Mouse (Mus musculus) liver, postnatal 0 days (tissue): Measurements from ENCODE around the gene Gm10142. TPM values are rescaled to one million over a fixed set of nuclear protein-coding genes. Genes with fewer than 3 reads are reported as not detected.
"Not testable (repeated sequence)": the region's sequence is repeated elsewhere in the genome, so short reads cannot be mapped to it uniquely, and the experiment has no call there.

Experiments used
- ATAC-seq: fragments of 200-750 bp; cut with Nextera tagmentation; 2 replicates; pipeline ENCODE4 v1.8.0; 2017; ENCODE audit warnings: mild to moderate bottlenecking, moderate library complexity
- DNase-seq: peaks from one replicate; pipeline ENCODE4 v3.0.0-alpha.2; 2016
- H3K27ac ChIP-seq: fragments of 300-500 bp; sonication (generic); 2 replicates; pipeline ENCODE4 v1.5.1; 2014; ENCODE audit warnings: antibody characterized with exemption, moderate library complexity, mild to moderate bottlenecking, low read depth
- H3K27me3 ChIP-seq: fragments of 300-500 bp; sonication (generic); 2 replicates; pipeline ENCODE4 v1.6.1; 2014; ENCODE audit warnings: low read length, control low read depth, mixed read lengths; ENCODE audit not compliant: insufficient read depth
- H3K36me3 ChIP-seq: fragments of 300-500 bp; sonication (generic); replicated peaks from 2 replicates; pipeline ENCODE4 v1.6.1; 2014; ENCODE audit warnings: mild to moderate bottlenecking, control low read depth, low read length, moderate library complexity, mixed read lengths; ENCODE audit not compliant: insufficient read depth
- H3K4me1 ChIP-seq: fragments of 300-500 bp; sonication (generic); 2 replicates; pipeline ENCODE4 v1.6.1; 2014; ENCODE audit warnings: antibody characterized with exemption, mild to moderate bottlenecking, control low read depth; ENCODE audit not compliant: insufficient read depth
- H3K4me2 ChIP-seq: fragments of 300-500 bp; sonication (generic); 2 replicates; pipeline ENCODE4 v1.6.1; 2014; ENCODE audit warnings: low read depth, mild to moderate bottlenecking, low read length, moderate library complexity, mixed read lengths
- H3K4me3 ChIP-seq: fragments of 300-500 bp; sonication (generic); 2 replicates; pipeline ENCODE4 v1.5.1; 2014; ENCODE audit warnings: low read depth, low read length
- H3K9ac ChIP-seq: fragments of 300-500 bp; sonication (generic); replicated peaks from 2 replicates; pipeline ENCODE4 v1.6.1; 2014; ENCODE audit warnings: mild to moderate bottlenecking, moderate library complexity
- H3K9me3 ChIP-seq: fragments of 300-500 bp; sonication (generic); 2 replicates; pipeline ENCODE4 v1.6.1; 2016; ENCODE audit warnings: mild to moderate bottlenecking, control low read depth, low read length, mixed read lengths
- CTCF ChIP-seq: sonication (generic); IDR thresholded peaks from 2 replicates; pipeline ENCODE4 v1.5.1; 2016; ENCODE audit warnings: antibody characterized with exemption, low read depth
- EP300 ChIP-seq: IDR thresholded peaks from 2 replicates; pipeline ENCODE4 v1.6.1; 2016; ENCODE audit warnings: antibody characterized with exemption, low read depth, mild to moderate bottlenecking
- WGBS: fragments of 180-500 bp; shearing (Covaris S2); extraction: QIAGEN DNeasy Blood & Tissue Kit; methylation state at CpG from one replicate; pipeline ENCODE4 v1.1.7; 2014; ENCODE audit not compliant: insufficient replicate concordance; 5-methylcytosine and 5-hydroxymethylcytosine counted together
- polyA plus RNA-seq: library from polyadenylated mRNA; unstranded; fragments of >200 nt; fragmentation: Nextera tagmentation; extraction: Ambion mirVana; gene quantifications from 2 replicates; pipeline ENCODE4 v1.2.1, GENCODE M21; 2015

Gm10142 gene
- polyA plus RNA-seq, 1 experiment from 2014 or later, result not detected

- no peak for ATAC-seq
Observed at GRCm38 (mm10) chr10:77728280-77728679, 12.7 kb downstream of the Gm10142 start.

GRCm38 (mm10) chr10:77729241-77729640, 13.6 kb downstream of the Gm10142 start:
- peak; percentile 26 for DNase-seq
- H3K4me2 ChIP-seq, result no peak overlapping the region
- no peaks in the 10 kb centered on the region for H3K9me3 ChIP-seq
- H3K27me3 ChIP-seq, result no peaks in the 10 kb centered on the region
- WGBS, result 48% methylated on average over 4 of the region's 4 CpGs
- H3K36me3 ChIP-seq, result no peaks in the 10 kb centered on the region
- no peak overlapping the region for H3K27ac ChIP-seq
- no peak for ATAC-seq
- no peak overlapping the region for H3K4me3 ChIP-seq
- no peaks in the 10 kb centered on the region for H3K4me1 ChIP-seq
- no peak overlapping the region for H3K9ac ChIP-seq
- TF ChIP-seq EP300 (no peak), CTCF (peak; percentile 58)

More at GRCm38 (mm10) chr10:77728280-77728679, 12.7 kb downstream of the Gm10142 start:
- Histone ChIP-seq H3K9me3 (no peaks in the 10 kb centered on the region), H3K36me3 (no peaks in the 10 kb centered on the region), H3K4me3 (no peak overlapping the region), H3K9ac (no peak overlapping the region), H3K27ac (no peak overlapping the region), H3K4me1 (no peaks in the 10 kb centered on the region), H3K4me2 (no peak overlapping the region), H3K27me3 (no peaks in the 10 kb centered on the region)
- no peak for DNase-seq
- TF ChIP-seq CTCF (peak; percentile 30), EP300 (no peak)
- 54% methylated on average over 4 of the region's 4 CpGs for WGBS

GRCm38 (mm10) chr10:77735928-77736327, 20.3 kb downstream of the Gm10142 start:
- H3K4me1 ChIP-seq, result no peaks in the 10 kb centered on the region
- H3K27me3 ChIP-seq, result no peaks in the 10 kb centered on the region
- peaks cover 4% of the 10 kb centered on the region; the same call in 1 of the 2 replicates for H3K9me3 ChIP-seq
- no peak overlapping the region for H3K9ac ChIP-seq
- ATAC-seq (no peak), DNase-seq (no peak)
- 81% methylated on average over 1 of the region's 1 CpGs for WGBS
- no peaks in the 10 kb centered on the region for H3K36me3 ChIP-seq
- no peak overlapping the region for H3K4me3 ChIP-seq
- H3K4me2 ChIP-seq, result no peak overlapping the region
- no peak overlapping the region for H3K27ac ChIP-seq
- TF ChIP-seq EP300 (no peak), CTCF (no peak)

DNA sequence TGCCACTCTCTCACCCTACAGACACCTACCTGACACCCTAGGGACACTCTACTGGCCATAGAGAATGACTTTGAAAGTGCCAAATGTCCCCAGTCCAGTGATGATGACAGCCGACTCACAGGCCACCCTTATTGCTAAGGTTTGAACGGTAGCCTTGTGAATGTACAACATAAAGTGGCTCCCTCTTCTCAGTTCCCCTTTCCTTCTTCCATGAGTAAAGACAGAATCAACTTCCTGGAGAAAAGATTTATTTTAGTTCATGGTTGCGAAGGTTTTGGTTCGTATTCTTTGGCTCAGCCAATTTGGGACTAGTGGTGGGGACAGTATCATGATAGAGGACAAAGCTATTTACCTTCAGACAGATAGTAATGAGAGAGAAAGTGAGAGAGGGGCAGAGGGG, 23.3 kb downstream of the Gm10142 start:
- 56% methylated on average over 4 of the region's 4 CpGs for WGBS
- ATAC-seq, result no peak
- H3K27ac ChIP-seq, result no peak overlapping the region
- H3K4me1 ChIP-seq, result no peaks in the 10 kb centered on the region
- no peak overlapping the region for H3K4me3 ChIP-seq
- H3K4me2 ChIP-seq, result no peak overlapping the region
- no peak overlapping the region for H3K9ac ChIP-seq
- peaks cover 4% of the 10 kb centered on the region; the same call in 1 of the 2 replicates for H3K9me3 ChIP-seq
- no peak for TF ChIP-seq CTCF
- TF ChIP-seq EP300, result no peak
- no peak for DNase-seq
- no peaks in the 10 kb centered on the region for H3K36me3 ChIP-seq
- no peaks in the 10 kb centered on the region for H3K27me3 ChIP-seq

- DNase-seq, H3K4me3 ChIP-seq, H3K9me3 ChIP-seq, ATAC-seq, H3K9ac ChIP-seq, H3K36me3 ChIP-seq, H3K27ac ChIP-seq, H3K4me2 ChIP-seq, H3K27me3 ChIP-seq, H3K4me1 ChIP-seq: not testable (repeated sequence)
- WGBS, result 56% methylated on average over 4 of the region's 5 CpGs
Observed at GRCm38 (mm10) chr10:77741924-77742688, 26.5 kb downstream of the Gm10142 start, which contains the start of gene Gm18596. TSS of gene Gm18596 (minus strand) at chr10:77742638.

GRCm38 (mm10) chr10:77750686-77751085, 35.1 kb downstream of the Gm10142 start:
- ATAC-seq, H3K36me3 ChIP-seq, H3K4me2 ChIP-seq, DNase-seq, H3K27ac ChIP-seq, H3K27me3 ChIP-seq, H3K9me3 ChIP-seq, H3K4me1 ChIP-seq, H3K9ac ChIP-seq, H3K4me3 ChIP-seq: not testable (repeated sequence)
- WGBS, result 64% methylated on average over 1 of the region's 1 CpGs

DNA sequence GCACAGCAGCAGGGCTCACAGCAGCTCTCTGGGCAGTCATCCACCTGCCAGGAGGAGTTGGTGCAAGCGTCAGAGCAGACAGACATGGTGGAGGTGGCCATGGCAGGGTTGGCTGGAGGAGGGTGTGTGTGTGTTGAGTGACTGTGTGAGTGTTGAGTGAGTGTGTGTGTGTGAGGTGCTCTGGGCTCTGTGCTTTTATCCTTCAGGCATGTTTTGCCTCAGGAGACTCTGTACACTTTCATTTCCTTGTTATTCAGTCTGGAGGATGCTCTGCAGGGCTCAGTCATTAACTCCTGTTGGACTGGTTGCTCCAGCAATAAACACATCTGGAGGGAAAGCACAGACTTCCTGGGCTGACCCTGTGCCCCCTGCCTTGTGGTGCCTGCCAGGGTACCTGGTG, 35.6 kb downstream of the Gm10142 start, which contains the start of gene Gm9736:
Gm9736 (minus strand) TSS at position 101 of the 400 bp plus-strand sequence.
- not testable (repeated sequence) for H3K9me3 ChIP-seq, H3K4me1 ChIP-seq, H3K27ac ChIP-seq, H3K27me3 ChIP-seq, H3K36me3 ChIP-seq, H3K4me2 ChIP-seq, H3K4me3 ChIP-seq, DNase-seq, ATAC-seq, H3K9ac ChIP-seq
- WGBS, result 33% methylated on average over 1 of the region's 1 CpGs
